Mouse (Mus musculus) erythroblast, embryonic 14.5 days (primary cell): ENCODE measurements around the gene Yju2.

Experiments used
- GATA1 ChIP-seq: IDR thresholded peaks from 2 replicates; pipeline ENCODE4 v1.6.1; 2012; ENCODE audit warnings: low read length, inconsistent platforms, mixed read lengths
- TAL1 ChIP-seq: IDR thresholded peaks from 3 replicates; pipeline ENCODE4 v1.6.1; 2012; ENCODE audit warnings: low read length, inconsistent platforms, mixed read lengths

GRCm38 (mm10) chr17:55977301-55977700 is 18.4 kb downstream of the Yju2 start:
- no peak for TF ChIP-seq GATA1
- no peak for TF ChIP-seq TAL1
